Mouse (Mus musculus) liver, embryonic 14.5 days (tissue): ENCODE measurements around the gene Alg14.

Experiments used
- CTCF ChIP-seq: IDR thresholded peaks from 2 replicates; pipeline ENCODE4 v1.5.1; 2016; ENCODE audit warnings: antibody characterized with exemption, low read depth, control low read depth
- EP300 ChIP-seq: IDR thresholded peaks from 2 replicates; pipeline ENCODE4 v1.6.1; 2016; ENCODE audit warnings: antibody characterized with exemption, low read depth

- TF ChIP-seq CTCF, result no peak
- TF ChIP-seq EP300, result no peak
These were observed 84.1 kb downstream of the Alg14 start for GRCm38 (mm10) chr3:121375541-121376129.
